Mouse (Mus musculus) erythroblast, adult 5-6 weeks (primary cell): ENCODE results near the gene Hps4. TPM values are rescaled to one million over a fixed set of nuclear protein-coding genes. Genes with fewer than 3 reads are reported as not detected.
"Not testable (repeated sequence)": the region's sequence is repeated elsewhere in the genome, so short reads cannot be mapped to it uniquely, and the experiment has no call there.

ENCODE experiments used
- ATAC-seq: replicated peaks from 2 replicates; pipeline ENCODE4 v1.8.0; 2016; ENCODE audit warnings: moderate number of reproducible peaks, mild to moderate bottlenecking, moderate TSS enrichment, inconsistent platforms; ENCODE audit not compliant: poor library complexity, low FRiP score, severe bottlenecking
- total RNA-seq, 2 experiments: library from RNA; stranded (forward) in 1 of 2; stranded (reverse) in 1 of 2; fragments of 150-400 nt in 1 of 2; fragments of 200-764, 138-1000 nt in 1 of 2; gene quantifications; 2 replicates each; pipeline versions ENCODE4 v1.2.3 to v1.2.4; 2015 to 2017; ENCODE audit warnings: low replicate concordance in 2 of 2

Gene Hps4
- total RNA-seq, 2 experiments from 2014 or later: 3.5 to 5.0 TPM

DNA sequence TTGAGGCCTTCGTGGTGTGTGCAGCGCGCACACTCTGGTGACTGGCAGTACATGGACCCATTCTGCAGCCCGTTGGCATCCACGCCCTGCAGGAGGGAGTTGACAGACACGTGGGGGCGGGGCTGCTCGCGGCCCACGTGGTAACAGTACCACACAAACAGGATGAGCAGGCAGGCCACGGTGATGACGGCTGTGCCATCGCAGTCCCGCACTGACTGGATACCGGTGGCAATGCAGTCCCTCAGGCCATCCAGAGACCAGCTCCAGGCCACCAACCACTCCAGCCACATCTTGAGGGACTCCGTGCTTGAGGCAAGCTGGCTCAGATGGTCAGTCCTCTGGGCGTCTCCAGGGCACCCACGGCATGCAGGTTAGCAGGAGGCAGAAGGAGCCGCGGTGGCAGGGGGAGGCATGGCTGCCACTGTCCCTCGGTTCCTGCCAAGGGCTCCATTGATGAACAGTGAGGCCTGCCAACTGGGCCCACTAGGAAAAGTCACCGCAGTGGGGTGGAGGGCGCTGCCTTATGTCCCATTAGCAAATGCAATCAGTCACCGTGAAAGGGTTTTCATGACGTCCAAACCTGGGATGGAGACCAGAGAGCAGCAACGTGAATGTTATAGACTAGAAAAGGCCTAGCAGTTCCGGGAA is 48.9 kb downstream of the Hps4 start:
- ATAC-seq: no peak

DNA sequence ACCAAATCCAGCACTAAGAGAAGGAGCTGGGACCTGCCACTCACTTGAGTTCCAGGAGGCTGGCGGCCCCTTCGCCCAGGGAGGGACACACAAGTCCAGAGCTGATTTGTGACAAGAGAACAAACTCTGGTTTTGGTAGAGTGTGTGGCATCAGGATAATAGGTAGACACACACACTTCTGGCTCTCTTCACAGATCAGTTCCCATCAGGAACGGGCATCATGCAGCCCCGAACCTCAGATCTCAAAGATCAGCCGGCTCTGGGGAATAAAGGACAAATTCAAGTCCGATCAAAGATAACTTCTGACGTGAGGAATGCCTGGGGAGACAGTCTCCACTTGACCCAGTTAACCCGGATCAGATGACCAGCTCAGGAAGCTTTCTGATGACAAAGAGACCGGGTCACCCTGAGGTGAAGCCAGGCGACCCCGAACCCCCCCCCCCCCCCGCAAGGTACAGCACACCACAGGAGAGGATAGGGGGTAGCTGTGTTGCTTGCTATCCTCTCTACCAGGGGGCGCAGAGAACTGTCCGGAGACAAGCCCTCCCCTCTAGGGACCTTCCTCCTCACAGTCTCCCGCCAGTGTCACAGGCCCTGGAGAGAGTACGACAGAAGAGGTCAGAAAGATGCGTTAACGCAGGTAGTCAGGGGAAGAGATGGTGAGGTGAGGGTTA is 51.0 kb downstream of the Hps4 start:
- ATAC-seq: no peak

DNA sequence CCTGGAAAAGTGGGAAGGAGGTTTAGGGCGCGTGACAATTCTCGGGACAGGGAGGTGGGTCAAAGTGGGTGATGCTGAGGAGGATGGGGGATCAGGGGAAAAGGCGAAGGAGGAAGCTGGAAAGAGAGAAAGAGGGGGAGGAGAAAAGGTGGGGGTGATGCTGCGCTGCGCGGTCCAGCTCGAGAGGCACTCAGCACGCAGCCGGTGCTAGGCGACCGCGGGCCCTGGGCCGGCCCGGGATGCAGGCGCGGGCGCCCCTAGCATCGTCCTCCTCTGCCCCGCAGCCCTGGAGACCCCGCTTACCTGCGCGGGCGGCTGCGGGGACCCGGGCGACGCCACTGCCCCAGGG is 51.5 kb downstream of the Hps4 start:
- ATAC-seq: no peak

DNA sequence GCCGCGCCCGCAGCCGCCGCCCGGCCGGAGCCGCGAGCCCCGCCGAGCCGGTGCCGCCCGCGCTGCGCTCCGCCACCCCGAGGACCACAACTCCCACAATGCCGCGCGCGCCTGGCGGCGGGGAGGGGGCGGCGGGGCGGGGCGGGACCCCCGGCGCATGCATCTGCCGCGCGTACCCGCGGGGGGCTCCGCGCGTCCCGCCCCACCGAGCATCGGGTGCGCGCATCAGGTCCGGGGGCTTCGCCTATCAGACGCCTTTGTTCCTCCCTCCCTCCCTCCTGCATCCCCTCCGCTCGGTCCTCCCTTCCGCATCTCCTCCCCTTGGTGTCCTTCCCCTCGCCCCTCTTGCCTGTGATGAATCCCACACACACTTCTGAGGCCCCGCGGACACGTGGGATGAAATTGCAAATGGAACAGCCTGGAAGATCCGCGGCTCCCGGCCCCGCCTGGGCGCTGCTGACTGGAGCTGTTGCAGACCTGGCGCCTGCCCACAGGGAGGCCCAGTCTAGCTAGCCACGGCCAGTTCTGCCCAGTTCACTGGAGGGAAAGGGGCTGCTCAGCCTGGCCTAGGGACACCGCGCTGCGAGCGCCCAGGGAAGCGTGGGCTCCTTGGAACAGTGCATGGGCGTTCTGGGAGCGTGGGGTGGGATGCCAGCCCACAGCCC is 52.0 kb downstream of the Hps4 start, which contains the start of gene Asphd2:
Asphd2 (minus strand) TSS at position 88 of the 665 bp plus-strand sequence.
- no peak for ATAC-seq

DNA sequence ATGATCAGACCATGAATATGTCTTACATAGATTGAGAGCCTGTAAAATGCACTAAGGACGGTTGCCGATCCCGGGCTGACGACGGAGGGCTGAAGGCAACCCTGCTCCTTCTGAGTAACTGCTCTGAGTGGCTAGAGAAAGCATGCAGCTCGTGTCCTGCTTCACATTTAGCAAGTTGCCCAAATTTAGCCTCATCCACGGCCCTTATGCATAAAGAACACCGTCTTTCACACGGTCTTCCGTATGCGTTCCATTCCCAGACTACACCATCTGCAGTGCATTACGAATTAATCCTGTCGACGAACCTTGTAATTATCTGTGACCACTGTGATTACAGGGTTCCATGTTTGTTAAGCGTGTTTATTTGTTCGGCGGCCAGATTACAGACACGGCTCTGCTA is 53.2 kb downstream of the Hps4 start:
- ATAC-seq: no peak

DNA sequence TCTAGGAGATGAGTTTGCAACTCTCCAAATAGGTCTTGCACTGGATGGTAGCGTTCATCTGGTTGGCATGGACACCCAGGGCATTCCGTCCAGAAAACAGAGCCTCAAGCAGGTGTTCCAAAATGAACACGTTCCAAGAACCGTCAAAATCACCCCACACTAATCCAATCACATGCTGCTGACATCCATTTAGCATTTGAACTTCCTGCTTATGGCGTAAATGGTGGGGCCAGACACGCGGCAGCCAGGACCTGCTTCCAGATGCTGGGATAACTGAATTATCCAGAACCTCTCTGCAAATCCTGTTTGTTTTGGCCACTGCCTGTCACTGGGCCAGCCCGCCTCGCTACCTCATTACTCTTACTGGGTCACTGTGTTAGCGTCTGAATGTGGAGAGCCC is 56.4 kb downstream of the Hps4 start:
- ATAC-seq: no peak

DNA sequence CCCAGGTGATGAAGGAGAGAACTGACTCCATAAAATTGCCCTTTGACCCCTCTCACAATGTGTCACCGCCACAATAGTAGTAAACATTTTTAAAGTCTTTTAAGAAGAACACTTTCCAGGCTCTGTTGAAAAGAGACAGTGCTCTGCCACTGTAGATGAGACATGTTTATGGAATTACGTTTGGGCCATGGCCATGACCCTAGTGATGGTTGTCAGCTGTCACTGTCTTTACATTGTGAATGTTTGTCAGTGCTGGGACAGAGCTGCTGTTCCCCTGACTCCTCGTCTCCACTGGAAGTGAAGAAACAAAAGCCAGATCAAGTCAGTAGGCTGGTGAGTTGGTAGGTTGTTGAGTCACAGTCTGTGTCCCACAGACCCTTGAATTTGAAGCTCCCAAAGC is 59.6 kb downstream of the Hps4 start:
- ATAC-seq: no peak

DNA sequence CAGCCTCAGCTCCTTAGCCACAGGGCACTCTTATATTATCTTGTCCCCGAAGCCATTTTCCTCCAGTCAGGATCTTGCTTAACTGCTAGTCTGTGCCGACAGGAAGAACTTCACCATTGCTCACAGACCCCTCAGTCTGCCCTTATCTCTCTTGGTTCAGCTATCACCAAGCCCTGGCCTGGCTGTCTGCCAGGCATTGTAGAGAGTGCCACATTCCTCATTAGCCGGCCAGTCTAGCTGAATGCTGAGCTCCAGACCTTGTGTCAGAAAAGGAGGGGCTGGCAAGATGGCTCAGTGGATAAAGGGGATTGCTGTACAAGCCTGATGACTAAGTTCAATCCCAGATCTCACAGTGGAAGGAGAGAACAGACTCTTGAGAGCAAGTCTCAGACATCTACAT is 63.1 kb downstream of the Hps4 start:
- no peak for ATAC-seq

DNA sequence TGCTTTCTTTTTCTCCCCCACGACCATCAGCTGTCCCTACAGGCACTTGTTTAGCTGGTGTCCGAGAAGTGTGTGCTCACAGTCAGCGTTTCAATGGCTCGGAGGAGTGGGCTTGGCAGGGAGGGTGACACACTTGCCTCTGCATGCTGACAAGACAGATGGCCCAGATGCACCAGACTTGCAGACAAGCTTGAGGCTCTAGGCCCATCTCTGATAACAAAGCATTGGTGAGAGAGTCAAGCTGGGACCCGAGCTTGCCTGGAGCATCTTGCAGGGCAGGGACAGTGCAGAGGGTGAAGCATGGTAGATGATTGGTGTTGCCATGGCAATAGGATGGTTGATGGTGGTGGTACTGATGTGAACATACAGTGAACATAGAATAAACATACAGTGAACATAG is 66.4 kb downstream of the Hps4 start:
- ATAC-seq: no peak

DNA sequence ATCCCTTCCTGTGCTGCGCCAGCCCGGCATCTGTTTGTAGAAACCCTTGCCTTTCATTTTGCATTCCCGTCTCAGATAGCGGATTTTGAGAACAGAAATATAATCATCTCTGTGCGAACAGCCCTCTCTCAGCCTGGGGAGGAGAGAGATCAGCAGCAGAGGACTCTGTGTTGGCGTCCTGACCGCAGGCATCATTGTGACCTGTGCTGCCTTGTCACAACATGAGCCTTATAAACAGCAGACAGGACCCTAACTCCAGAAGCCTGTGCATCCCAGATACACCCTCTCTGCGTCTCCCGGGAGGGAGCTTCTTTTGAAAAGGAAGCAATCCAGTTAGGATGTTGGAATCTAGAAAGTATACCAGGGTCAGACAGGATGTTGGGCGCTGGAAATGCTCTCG is 68.2 kb downstream of the Hps4 start:
- no peak for ATAC-seq

DNA sequence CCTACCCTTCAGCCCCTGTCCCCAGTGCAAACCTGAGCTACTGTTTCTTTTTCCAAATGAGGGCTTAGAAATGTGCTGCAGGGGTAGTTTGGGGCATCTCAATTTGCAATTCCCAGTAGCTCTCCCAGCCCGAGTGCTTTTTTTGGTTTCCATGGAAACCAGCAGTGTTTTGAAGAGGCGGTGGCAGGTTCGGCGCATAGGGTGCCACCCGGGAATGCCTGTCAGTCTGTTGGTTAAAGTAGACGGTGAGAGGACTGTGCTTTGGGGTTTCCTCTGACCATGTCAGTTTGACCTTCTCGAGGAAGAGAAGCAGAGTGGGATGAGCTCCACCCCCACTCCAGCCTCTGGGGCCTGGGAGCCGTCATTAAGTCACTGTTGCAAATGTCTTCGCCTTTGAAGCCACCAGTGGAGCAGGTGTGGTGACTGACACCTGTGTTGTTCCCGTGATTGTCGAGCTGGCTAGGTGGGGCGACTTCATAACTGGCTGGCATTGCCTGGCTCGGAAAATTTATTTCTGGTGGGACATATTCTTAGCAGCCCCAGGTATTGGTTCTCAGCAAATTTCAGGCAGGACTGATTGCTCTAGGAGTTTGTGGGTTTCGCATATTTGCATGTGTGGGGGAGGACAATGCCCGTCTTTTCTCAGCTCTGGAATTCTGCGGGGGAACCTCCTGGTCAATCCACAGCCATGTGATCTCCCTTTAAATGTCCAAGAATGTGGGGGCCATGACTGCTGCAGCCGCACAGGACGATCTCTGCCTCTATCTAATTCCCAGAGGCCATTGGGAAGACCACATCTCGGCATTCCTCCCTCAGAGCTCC is 68.8 kb downstream of the Hps4 start:
- ATAC-seq: no peak

DNA sequence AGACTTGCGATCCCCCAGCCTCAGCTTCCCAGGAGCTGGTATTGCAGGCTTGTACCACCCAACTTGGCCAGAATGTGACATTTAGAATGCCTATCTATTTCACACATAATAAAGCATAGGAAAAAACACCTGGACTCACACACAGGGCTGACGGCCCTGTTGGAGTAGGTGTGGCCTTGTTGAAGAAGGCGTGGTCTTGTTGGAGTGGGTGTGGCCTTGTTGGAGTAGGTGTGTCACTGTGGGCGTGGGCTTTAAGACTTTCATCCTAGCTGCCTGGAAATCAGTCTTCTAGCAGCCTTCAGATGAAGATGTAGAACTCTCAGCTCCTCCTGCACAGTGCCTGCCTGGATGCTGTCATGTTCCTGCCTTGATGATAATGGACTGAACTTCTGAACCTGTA is 69.9 kb downstream of the Hps4 start:
- ATAC-seq: not testable (repeated sequence)

DNA sequence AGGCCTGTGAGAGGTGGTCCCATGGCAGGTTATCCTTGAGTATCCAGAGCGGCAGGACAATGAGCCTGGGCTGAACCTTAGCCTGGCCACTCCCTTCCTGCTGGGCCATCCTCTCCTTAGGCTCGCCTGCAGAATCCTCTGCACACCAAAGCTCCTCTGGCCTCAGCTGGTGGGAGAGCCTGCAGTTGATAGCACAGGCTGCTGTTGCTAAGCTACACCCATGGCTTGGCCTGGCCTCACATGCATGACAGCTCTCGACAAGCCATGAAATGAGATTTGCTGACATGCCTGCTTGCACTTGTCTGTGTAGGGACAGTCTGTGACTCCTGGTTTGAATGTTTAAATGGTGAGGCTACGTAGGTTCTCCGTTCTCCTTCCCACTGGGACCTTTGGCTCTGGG is 73.8 kb downstream of the Hps4 start:
- no peak for ATAC-seq

DNA sequence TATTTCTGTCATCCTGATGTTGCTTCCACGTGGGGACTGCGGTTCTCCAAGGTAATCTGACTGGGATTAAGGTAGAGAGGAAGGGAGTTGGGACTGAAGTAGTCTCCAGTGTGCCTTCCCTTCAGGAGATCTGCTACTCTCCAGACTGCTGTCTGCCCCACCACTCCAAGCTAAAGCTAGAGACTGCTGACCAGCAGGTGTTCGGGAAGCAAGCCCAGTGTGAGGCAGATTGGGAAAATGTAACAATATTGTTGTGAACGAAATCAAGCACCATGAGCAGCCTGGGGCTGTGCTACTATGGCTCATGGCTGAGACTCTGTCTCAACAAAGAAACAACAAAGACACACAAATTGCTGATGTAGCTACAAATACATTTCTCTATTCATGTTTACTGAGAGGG is 75.1 kb downstream of the Hps4 start:
- ATAC-seq: no peak

DNA sequence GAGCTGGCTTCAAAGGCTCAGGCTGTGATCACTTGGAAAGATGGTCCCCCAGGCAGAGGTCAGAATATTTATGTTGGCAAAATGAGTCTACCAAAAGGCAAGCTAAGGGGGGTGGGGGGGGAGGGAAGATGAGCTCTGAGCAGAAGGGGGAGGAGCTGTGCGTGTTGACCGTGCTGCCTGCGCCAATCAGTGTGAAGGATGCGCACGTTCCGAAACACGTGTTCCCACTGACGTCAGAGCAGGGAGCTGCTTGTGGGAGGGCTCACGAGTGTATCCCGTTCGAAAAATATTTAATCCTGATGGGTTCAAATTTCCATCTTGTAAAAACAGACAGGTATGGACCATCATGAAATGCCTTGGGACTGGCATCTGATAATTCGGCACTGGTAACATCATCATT is 76.7 kb downstream of the Hps4 start:
- ATAC-seq: no peak

DNA sequence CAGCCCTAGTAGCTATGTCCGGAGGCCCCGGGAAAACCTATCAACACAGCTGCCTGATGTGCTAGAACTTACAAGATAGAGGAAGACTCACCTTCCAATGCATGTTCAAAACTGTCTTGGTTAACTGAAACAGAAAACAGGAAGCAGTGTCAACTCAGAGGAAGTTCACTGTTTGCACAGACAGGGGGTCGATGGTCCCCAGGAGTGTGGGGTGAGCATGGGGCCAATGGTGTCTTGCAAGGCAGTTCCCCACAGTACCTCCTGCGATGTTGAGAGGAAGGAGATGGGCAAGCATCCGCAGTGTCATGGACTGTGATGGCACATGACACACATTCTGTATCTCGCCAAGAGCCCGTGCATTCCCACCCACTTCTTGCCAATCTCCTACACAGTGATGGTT is 83.8 kb downstream of the Hps4 start:
- no peak for ATAC-seq

DNA sequence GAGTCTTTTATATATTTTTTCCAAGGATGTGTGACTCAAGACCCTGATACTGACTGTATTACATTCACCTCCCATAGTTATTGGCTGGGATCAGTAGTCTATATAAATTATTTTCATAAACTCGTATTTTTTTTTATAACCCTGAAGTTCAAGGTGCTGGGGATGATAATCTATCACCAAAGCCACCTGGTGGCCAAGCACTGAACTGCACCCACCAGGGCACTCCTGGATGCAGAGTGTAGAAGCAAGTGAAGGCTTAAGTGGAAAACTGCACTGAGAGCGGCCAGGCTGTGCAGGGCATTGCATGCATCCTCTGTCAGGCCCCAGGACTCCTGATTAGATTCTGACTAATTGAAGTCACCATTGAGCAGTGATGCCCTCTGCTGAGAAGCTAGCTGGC is 84.4 kb downstream of the Hps4 start:
- ATAC-seq: peak; percentile 48; the same call in 1 of the 2 replicates
